Mouse (Mus musculus): ENCODE data around the gene Itprip. TPM values are rescaled to one million over a fixed set of nuclear protein-coding genes. Genes with fewer than 3 reads are reported as not detected.

Gene Itprip
- polyA plus RNA-seq, 1 experiment from 2014 or later, result 2.8 TPM

- Histone ChIP-seq H3K36me3 (replicated peaks; ENCODE audit: insufficient read depth, low read length) (no peaks in the 10 kb centered on the region), H3K27me3 (ENCODE audit: insufficient read depth, low read length) (no peaks in the 10 kb centered on the region), H3K4me3 (ENCODE audit: low read depth, low read length) (no peak overlapping the region), H3K4me2 (ENCODE audit: low read depth, low read length) (no peak overlapping the region), H3K9ac (replicated peaks) (no peak overlapping the region), H3K27ac (ENCODE audit: low read depth) (no peak overlapping the region), H3K9me3 (ENCODE audit: low read length) (no peaks in the 10 kb centered on the region), H3K4me1 (ENCODE audit: insufficient read depth) (peaks cover 12% of the 10 kb centered on the region)
- TF ChIP-seq EP300 (IDR thresholded peaks at IDR 0.05; ENCODE audit: low read depth) (no peak), CTCF (IDR thresholded peaks at IDR 0.05; ENCODE audit: low read depth) (no peak)
- ATAC-seq (no peak), DNase-seq (no peak)
- WGBS (ENCODE audit: insufficient replicate concordance), result 75% methylated on average over 4 of the region's 4 CpGs
These were observed 15.4 kb downstream of the Itprip start for GRCm38 (mm10) chr19:47903679-47904078.

GRCm38 (mm10) chr19:47902316-47903201 lies 16.5 kb downstream of the Itprip start:
- TF ChIP-seq CTCF (IDR thresholded peaks at IDR 0.05; ENCODE audit: low read depth) (no peak), EP300 (IDR thresholded peaks at IDR 0.05; ENCODE audit: low read depth) (no peak)
- H3K27ac ChIP-seq (ENCODE audit: low read depth), result no peak overlapping the region
- no peak overlapping the region for H3K9ac ChIP-seq (replicated peaks)
- no peaks in the 10 kb centered on the region for H3K9me3 ChIP-seq (ENCODE audit: low read length)
- DNase-seq (no peak), ATAC-seq (no peak)
- no peak overlapping the region for H3K4me3 ChIP-seq (ENCODE audit: low read depth, low read length)
- no peak overlapping the region for H3K4me2 ChIP-seq (ENCODE audit: low read depth, low read length)
- no peaks in the 10 kb centered on the region for H3K36me3 ChIP-seq (replicated peaks; ENCODE audit: insufficient read depth, low read length)
- H3K4me1 ChIP-seq (ENCODE audit: insufficient read depth), result peaks cover 9% of the 10 kb centered on the region
- WGBS (ENCODE audit: insufficient replicate concordance), result 66% methylated on average over 13 of the region's 13 CpGs
- no peaks in the 10 kb centered on the region for H3K27me3 ChIP-seq (ENCODE audit: insufficient read depth, low read length)

- H3K27me3 ChIP-seq (ENCODE audit: insufficient read depth, low read length), result no peaks in the 10 kb centered on the region
- TF ChIP-seq EP300 (IDR thresholded peaks at IDR 0.05; ENCODE audit: low read depth), result no peak
- no peak for TF ChIP-seq CTCF (IDR thresholded peaks at IDR 0.05; ENCODE audit: low read depth)
- H3K9me3 ChIP-seq (ENCODE audit: low read length), result no peaks in the 10 kb centered on the region
- peaks cover 16% of the 10 kb centered on the region; the same call in 1 of the 2 replicates for H3K36me3 ChIP-seq (replicated peaks; ENCODE audit: insufficient read depth, low read length)
- DNase-seq, result no peak
- peak; percentile 35 for ATAC-seq
- 0 out of 2 replicates have a peak overlapping the region, but pooled peaks have one; percentile 11 for H3K27ac ChIP-seq (ENCODE audit: low read depth)
- H3K4me2 ChIP-seq (ENCODE audit: low read depth, low read length), result no peak overlapping the region
- H3K4me1 ChIP-seq (ENCODE audit: insufficient read depth), result peaks cover 9% of the 10 kb centered on the region
- 75% methylated on average over 10 of the region's 10 CpGs for WGBS (ENCODE audit: insufficient replicate concordance)
- no peak overlapping the region for H3K4me3 ChIP-seq (ENCODE audit: low read depth, low read length)
- H3K9ac ChIP-seq (replicated peaks), result no peak overlapping the region
These were observed 18.5 kb downstream of the Itprip start for GRCm38 (mm10) chr19:47900558-47900957.

GRCm38 (mm10) chr19:47900012-47900411 lies 19.1 kb downstream of the Itprip start:
- DNase-seq, result no peak
- ATAC-seq, result no peak
- Histone ChIP-seq H3K36me3 (replicated peaks; ENCODE audit: insufficient read depth, low read length) (peaks cover 21% of the 10 kb centered on the region; the same call in 1 of the 2 replicates), H3K27ac (ENCODE audit: low read depth) (0 out of 2 replicates have a peak overlapping the region, but pooled peaks have one; percentile 11), H3K27me3 (ENCODE audit: insufficient read depth, low read length) (no peaks in the 10 kb centered on the region), H3K9ac (replicated peaks) (no peak overlapping the region), H3K4me2 (ENCODE audit: low read depth, low read length) (no peak overlapping the region), H3K4me1 (ENCODE audit: insufficient read depth) (peaks cover 5% of the 10 kb centered on the region), H3K9me3 (ENCODE audit: low read length) (no peaks in the 10 kb centered on the region), H3K4me3 (ENCODE audit: low read depth, low read length) (no peak overlapping the region)
- WGBS (ENCODE audit: insufficient replicate concordance), result 46% methylated on average over 6 of the region's 6 CpGs
- TF ChIP-seq EP300 (IDR thresholded peaks at IDR 0.05; ENCODE audit: low read depth) (no peak), CTCF (IDR thresholded peaks at IDR 0.05; ENCODE audit: low read depth) (peak; percentile 58)

GRCm38 (mm10) chr19:47898472-47899079 lies 20.5 kb downstream of the Itprip start:
- H3K9ac ChIP-seq (replicated peaks), result no peak overlapping the region
- peak; percentile 74 for ATAC-seq
- no peaks in the 10 kb centered on the region for H3K27me3 ChIP-seq (ENCODE audit: insufficient read depth, low read length)
- H3K36me3 ChIP-seq (replicated peaks; ENCODE audit: insufficient read depth, low read length), result peaks cover 26% of the 10 kb centered on the region; the same call in 1 of the 2 replicates
- H3K4me1 ChIP-seq (ENCODE audit: insufficient read depth), result peaks cover 5% of the 10 kb centered on the region
- H3K4me2 ChIP-seq (ENCODE audit: low read depth, low read length), result no peak overlapping the region
- WGBS (ENCODE audit: insufficient replicate concordance), result 60% methylated on average over 8 of the region's 8 CpGs
- no peak for DNase-seq
- TF ChIP-seq EP300 (IDR thresholded peaks at IDR 0.05; ENCODE audit: low read depth) (peak; percentile 44; the same call in 1 of the 2 replicates), CTCF (IDR thresholded peaks at IDR 0.05; ENCODE audit: low read depth) (no peak)
- no peak overlapping the region for H3K27ac ChIP-seq (ENCODE audit: low read depth)
- no peak overlapping the region for H3K4me3 ChIP-seq (ENCODE audit: low read depth, low read length)
- no peaks in the 10 kb centered on the region for H3K9me3 ChIP-seq (ENCODE audit: low read length)

- no peak for DNase-seq
- Histone ChIP-seq H3K9me3 (ENCODE audit: low read length) (no peaks in the 10 kb centered on the region), H3K4me1 (ENCODE audit: insufficient read depth) (peaks cover 4% of the 10 kb centered on the region), H3K9ac (replicated peaks) (no peak overlapping the region), H3K36me3 (replicated peaks; ENCODE audit: insufficient read depth, low read length) (peaks cover 28% of the 10 kb centered on the region; the same call in 1 of the 2 replicates), H3K27me3 (ENCODE audit: insufficient read depth, low read length) (no peaks in the 10 kb centered on the region), H3K4me2 (ENCODE audit: low read depth, low read length) (no peak overlapping the region), H3K27ac (ENCODE audit: low read depth) (no peak overlapping the region), H3K4me3 (ENCODE audit: low read depth, low read length) (no peak overlapping the region)
- no peak for TF ChIP-seq EP300 (IDR thresholded peaks at IDR 0.05; ENCODE audit: low read depth)
- no peak for TF ChIP-seq CTCF (IDR thresholded peaks at IDR 0.05; ENCODE audit: low read depth)
- ATAC-seq, result no peak
- 88% methylated on average over 6 of the region's 6 CpGs for WGBS (ENCODE audit: insufficient replicate concordance)
These were observed 26.0 kb downstream of the Itprip start for GRCm38 (mm10) chr19:47893092-47893491.
